Mouse (Mus musculus): ENCODE results near the gene BC030867. TPM values are rescaled to one million over a fixed set of nuclear protein-coding genes. Genes with fewer than 3 reads are reported as not detected.

The BC030867 gene
- total RNA-seq, 1 experiment from 2014 or later = 1.3 TPM

DNA sequence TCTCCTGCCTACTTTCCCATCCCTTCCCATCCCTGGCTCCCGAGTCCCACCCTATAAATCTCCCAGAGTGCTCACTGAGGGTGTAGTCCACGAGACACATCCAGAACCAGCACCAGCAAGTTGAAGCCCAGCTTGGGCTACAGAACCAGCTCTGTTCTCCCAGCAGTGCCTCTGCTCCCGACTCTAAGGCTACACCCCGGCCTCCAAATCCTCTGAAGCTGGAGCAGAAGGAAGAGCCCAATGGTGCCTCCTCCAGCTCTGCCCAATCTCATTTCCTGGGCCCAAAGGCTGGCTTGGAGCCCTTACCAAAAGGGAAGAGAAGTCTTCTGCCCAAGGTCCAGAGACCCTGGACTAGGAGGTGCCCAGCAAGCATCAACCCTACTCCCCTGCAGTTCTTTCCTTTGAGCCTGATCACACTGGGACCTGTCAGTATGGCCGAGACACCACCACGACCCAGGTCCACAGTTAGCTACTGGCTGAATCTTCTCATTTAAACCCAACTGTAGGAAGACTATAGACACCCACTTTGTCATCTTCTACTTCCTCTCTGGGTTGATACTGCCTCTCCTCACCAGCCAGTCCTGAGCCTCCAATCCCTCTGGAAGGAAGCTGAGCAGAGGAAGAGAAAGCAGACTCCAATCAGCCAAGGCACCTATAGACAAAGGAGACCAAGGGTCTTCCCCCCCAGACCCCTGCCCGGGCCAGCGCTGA is 27.3 kb upstream of the BC030867 start:
- no peak for DNase-seq

DNA sequence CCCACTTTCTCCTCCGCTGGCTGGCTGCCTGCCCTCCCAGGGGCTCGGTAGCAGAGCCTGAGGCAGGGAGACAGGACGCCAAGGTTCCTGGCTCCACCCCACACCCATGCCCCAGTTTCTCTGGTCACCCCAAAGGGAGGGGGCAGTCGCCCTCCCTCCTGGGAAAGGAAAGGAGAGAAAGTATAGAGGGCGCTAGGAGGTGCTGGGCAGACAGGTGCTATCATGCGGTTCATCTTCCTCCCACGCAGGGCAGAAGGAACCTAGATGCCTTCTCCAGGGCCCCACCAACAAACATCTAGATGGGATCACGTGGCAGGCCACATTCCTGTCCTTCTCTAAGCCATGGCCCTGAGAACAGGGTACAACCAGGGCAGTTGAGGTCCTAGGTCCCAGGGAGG is 26.7 kb upstream of the BC030867 start:
- no peak for DNase-seq

GRCm38 (mm10) chr11:102223166-102223565 is 25.5 kb upstream of the BC030867 start:
- peak; percentile 44 for DNase-seq

- DNase-seq = peak; percentile 77
Measured at GRCm38 (mm10) chr11:102224686-102225085, 24.0 kb upstream of the BC030867 start.

DNA sequence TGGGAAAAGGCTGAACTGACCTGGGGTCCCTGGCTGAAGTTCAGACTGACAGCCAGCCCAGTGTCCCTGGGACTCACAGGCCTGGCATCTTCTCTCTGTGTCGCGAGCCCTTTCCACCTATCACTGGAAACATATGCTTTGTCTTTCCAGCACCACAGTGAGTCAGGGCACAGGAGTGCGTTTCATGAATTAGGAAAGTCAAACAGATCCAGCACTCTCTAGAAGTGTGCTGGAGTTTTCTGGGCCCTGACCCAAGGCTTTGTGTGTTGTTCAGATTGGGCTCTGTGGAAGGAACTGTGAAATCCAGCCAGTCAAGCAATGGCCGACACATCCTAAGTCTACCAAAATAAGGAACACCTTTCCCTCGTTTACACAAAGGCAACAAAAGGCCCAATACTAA is 23.5 kb upstream of the BC030867 start:
- DNase-seq = no peak

DNA sequence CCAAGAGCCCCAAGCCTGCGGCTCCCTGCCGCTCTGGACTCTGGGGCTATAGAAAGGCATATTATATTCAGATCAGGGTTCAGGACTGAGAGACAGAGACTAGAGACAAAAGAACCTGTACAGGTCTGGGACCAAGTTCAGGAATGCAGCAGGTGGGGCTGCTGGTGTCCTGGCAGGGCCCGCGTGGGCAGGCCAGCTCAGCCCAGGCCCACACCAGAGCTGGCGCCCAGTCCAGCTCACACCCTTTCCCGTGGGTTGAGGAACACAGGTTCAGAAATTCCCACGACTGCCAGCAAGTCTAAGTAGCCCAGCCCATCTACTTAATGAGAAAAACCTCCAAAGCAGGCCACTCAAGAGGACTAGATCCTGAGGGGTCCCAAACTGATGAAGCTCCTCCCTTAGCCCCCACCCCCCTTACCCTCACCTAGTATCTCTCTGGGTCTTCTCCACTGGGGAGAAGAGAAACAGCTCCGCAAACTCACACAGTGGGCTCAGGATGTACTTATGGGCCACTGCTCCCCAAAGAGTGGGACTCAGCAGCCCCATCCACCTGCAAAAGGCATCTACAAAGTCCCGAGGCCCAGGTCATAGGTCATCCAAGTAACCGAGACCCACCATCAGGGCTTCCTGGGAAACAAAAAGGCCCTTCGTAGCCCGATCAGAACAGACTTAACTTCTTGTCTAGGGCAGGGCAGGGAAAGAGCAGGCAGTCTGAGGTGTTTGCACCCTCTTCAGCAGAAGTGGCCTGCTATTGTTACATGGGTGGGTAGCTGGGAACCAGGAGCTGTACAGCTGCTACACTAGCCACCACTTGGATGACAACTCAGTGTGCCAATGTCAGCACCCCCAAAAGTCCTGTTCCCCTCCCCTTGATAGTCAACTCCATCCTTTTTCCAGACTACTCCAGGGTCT is 22.4 kb upstream of the BC030867 start:
- DNase-seq = no peak

GRCm38 (mm10) chr11:102227270-102228190 is 21.2 kb upstream of the BC030867 start:
- DNase-seq = no peak

DNA sequence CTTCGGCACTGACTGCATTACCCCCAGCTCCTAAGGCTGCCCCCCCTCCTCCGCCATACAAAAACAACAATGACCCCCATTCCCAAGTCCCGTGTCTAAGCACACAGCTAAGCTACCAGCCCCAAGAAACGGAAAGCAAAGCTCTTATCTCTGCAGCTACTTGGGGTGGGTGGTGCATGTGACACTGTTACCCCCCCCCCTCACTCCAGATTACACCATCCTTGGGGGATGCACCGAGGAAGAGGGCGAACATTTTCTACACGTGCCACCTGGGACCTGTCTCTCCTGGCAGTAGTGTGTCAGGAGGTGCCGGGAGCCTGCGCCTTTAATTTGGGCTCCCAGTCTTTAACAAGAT is 20.5 kb upstream of the BC030867 start:
- no peak for DNase-seq

GRCm38 (mm10) chr11:102228646-102229268 is 19.9 kb upstream of the BC030867 start:
- DNase-seq = no peak

DNA sequence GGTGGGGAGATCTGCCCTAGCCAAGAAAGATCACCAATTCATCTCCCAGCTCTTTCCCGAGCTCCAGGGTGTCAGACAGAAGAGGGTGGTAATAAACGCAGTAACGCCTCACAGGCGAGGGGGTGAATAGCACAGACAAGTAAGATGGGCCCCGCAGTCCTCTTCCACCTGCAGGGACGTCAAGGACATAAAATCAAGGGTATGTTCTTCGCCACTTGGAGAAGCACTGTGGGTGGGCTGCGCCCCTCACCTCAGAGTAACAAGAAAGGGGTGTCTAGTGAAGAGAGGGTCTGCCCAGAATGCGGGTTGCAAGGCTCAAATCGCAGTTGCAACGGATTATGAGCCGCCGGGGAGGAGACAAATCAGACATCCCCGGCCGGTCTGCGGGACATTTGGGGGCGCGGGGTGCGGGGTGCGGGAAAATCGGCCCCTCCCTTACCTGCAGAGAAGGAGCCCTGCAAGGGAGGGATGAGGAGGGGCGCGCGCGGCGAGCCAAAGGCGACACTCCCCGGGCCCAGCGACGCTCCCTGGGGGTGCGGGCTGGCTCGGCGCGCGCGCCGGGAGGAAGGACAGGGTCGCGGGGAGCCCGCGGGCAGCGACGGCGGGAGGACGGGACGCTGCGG is 19.2 kb upstream of the BC030867 start:
- DNase-seq = peak; percentile 25

- DNase-seq = peak; percentile 96
Measured at GRCm38 (mm10) chr11:102230006-102230741, 18.5 kb upstream of the BC030867 start, which contains the start of gene Hdac5. Gene Hdac5 (minus strand): TSS chr11:102230166.

- DNase-seq = no peak
Measured at GRCm38 (mm10) chr11:102236022-102236421, 12.7 kb upstream of the BC030867 start.

DNA sequence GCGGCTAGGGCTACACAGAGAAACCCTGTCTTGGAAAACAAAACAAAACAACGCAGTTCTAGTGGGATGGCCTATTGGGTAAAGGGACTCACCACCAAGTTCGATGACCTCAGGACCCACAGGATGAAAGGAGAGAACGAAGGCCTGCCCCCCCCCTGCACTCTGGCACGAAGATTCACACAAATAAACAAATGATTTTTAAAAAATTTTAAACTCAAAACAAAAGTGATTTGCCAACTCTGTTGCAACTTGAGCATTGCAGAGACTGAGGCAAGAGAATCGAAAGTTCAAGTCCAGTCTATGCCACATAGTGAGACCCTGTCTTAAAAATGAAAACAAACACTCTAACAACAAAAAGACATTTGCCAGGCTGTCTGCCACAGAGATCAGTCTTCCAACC is 8.0 kb upstream of the BC030867 start:
- no peak for DNase-seq

- no peak for DNase-seq
Measured at GRCm38 (mm10) chr11:102241246-102241645, 7.4 kb upstream of the BC030867 start.

GRCm38 (mm10) chr11:102241874-102242273 is 6.8 kb upstream of the BC030867 start:
- DNase-seq = no peak

- DNase-seq = peak; percentile 75
Measured at GRCm38 (mm10) chr11:102244926-102245449, 3.7 kb upstream of the BC030867 start.

- DNase-seq = no peak
Measured at GRCm38 (mm10) chr11:102245581-102246272, 3.0 kb upstream of the BC030867 start.

DNA sequence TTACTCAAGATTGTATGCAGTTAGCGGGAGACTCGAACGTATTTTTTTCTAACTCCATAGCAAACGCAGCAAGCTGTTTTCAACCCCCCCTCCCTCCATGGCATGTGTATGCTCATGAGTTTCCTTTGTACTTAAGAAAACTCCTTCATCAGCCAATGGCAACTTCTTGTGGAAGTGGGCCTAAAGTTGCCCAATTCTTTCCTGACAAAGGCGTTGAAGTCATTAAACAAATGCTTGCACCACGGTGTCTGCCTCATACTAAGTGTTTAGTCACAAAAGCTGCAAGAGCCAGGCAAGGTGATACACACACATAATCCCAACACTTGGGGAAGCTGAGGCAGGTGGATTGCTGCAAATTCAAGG is 2.4 kb upstream of the BC030867 start:
- no peak for DNase-seq

DNA sequence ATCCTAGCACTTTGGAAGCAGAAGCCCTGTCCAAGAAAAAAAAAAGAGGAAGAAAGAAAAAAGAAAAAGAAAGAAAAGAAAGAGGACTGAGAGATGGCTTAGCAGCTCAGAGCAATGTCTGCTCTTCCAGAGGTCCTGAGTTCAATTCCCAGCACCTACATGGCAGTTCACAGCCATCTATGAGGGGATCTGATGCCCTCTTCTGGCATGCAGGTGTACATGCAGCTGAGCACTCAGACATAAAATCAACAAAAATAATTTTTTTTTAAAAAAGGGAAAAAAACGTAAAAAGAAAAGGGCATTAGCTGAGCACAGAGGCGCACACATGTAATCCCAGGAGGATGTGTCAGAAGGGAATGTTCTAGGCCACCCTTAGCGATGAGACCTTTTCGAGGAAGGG is 1.8 kb upstream of the BC030867 start:
- DNase-seq = no peak
